Mouse (Mus musculus) erythroid progenitor cell, adult 5-6 weeks (primary cell): ENCODE measurements around the gene Nckap5l. TPM values are rescaled to one million over a fixed set of nuclear protein-coding genes. Genes with fewer than 3 reads are reported as not detected.
"Not testable (repeated sequence)": the region's sequence is repeated elsewhere in the genome, so short reads cannot be mapped to it uniquely, and the experiment has no call there.

Source experiments
- ATAC-seq: replicated peaks from 2 replicates; pipeline ENCODE4 v1.8.0; 2016; ENCODE audit warnings: moderate number of reproducible peaks, mild to moderate bottlenecking, moderate TSS enrichment, inconsistent platforms; ENCODE audit not compliant: poor library complexity, low FRiP score, severe bottlenecking
- total RNA-seq, 2 experiments: library from RNA; stranded (forward) in 1 of 2; stranded (reverse) in 1 of 2; fragments of 150-400 nt in 1 of 2; fragments of 186-747, 209-891 nt in 1 of 2; gene quantifications; 2 replicates each; pipeline versions ENCODE4 v1.2.3 to v1.2.4; 2015 to 2017; ENCODE audit warnings: low replicate concordance in 2 of 2

Gene Nckap5l
- total RNA-seq, 2 experiments from 2014 or later, result 0.84 TPM; not detected in 1

- no peak for ATAC-seq
Measured at GRCm38 (mm10) chr15:99406986-99407570, 50.5 kb downstream of the Nckap5l start.

GRCm38 (mm10) chr15:99405150-99405549, 52.4 kb downstream of the Nckap5l start:
- no peak for ATAC-seq

GRCm38 (mm10) chr15:99403159-99403889, 54.2 kb downstream of the Nckap5l start:
- no peak for ATAC-seq

- ATAC-seq, result no peak
Measured at GRCm38 (mm10) chr15:99400602-99401001, 56.9 kb downstream of the Nckap5l start.

- ATAC-seq, result no peak
Measured at GRCm38 (mm10) chr15:99399503-99400245, 57.9 kb downstream of the Nckap5l start.

GRCm38 (mm10) chr15:99397622-99398021, 59.9 kb downstream of the Nckap5l start:
- no peak for ATAC-seq

- no peak for ATAC-seq
Measured at GRCm38 (mm10) chr15:99396875-99397274, 60.7 kb downstream of the Nckap5l start.

GRCm38 (mm10) chr15:99396462-99396861, 61.1 kb downstream of the Nckap5l start:
- ATAC-seq, result no peak

GRCm38 (mm10) chr15:99393386-99394252, 63.9 kb downstream of the Nckap5l start:
- ATAC-seq, result peak; percentile 61

GRCm38 (mm10) chr15:99392486-99393385, 64.8 kb downstream of the Nckap5l start, which contains the start of gene Tmbim6:
TSS of gene Tmbim6 (plus strand) at chr15:99392882.
- peak; percentile 92 for ATAC-seq

GRCm38 (mm10) chr15:99391975-99392374, 65.6 kb downstream of the Nckap5l start:
- no peak for ATAC-seq

- no peak for ATAC-seq
Measured at GRCm38 (mm10) chr15:99390472-99391401, 66.8 kb downstream of the Nckap5l start.

GRCm38 (mm10) chr15:99387976-99388375, 69.6 kb downstream of the Nckap5l start:
- ATAC-seq, result no peak

- no peak for ATAC-seq
Measured at GRCm38 (mm10) chr15:99386796-99387195, 70.8 kb downstream of the Nckap5l start.

- not testable (repeated sequence) for ATAC-seq
Measured at GRCm38 (mm10) chr15:99386110-99386509, 71.4 kb downstream of the Nckap5l start.

- ATAC-seq, result no peak
Measured at GRCm38 (mm10) chr15:99384071-99384470, 73.5 kb downstream of the Nckap5l start.

GRCm38 (mm10) chr15:99382893-99383292, 74.7 kb downstream of the Nckap5l start:
- ATAC-seq, result no peak

- ATAC-seq, result no peak
Measured at GRCm38 (mm10) chr15:99376240-99376639, 81.3 kb downstream of the Nckap5l start.
